Mouse (Mus musculus) retina, adult 2 months (tissue): Measurements from ENCODE around the gene Trib2.

ENCODE experiments used
- DNase-seq: peaks from one replicate; pipeline ENCODE4 v3.0.0-alpha.2; 2012; ENCODE audit warnings: low read depth, low spot score

The Trib2 gene

DNA sequence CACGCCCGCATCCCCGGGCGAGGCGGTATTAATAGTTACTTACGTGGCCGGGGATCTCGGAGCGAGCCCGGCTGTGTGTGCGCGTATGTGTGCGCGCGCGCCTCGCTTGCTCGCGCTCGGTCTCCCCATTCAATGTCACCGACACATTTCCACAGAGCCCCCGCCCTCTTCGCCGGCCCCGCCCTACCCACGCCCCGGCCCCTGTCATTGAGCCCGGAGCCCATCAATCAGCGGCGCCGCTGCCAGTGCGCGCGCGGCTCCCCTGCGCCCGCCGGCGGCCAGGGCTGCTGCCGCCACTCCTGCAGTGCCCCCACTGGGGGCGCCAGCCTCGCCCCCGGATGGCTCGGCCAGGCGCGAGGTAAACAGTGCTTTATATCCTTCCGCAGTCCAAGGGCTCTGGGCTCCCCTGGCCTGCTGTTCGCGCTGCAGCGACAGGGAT lies at the start of gene Trib2:
Gene Trib2 (minus strand): TSS at position 183 of the 439 bp plus-strand sequence.
- DNase-seq, result peak; percentile 91

DNA sequence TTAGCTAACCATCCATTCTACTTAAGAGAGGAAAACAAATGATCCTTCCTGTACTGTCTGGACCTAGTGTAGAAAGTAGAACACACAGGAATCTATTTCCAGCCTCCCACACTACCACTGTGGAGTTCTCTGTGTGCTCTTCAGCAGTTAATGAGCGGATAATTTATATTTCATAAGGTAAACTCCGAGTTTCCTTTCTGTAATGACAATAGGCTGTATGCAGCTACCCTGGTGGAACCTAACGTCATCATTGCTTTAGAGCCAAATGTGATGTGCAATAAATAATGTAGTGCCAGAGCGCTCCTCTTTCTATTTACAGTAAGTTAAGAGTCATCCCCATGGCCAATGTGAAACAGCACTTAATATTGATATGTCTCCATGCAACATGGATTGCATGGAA lies 41.3 kb upstream of the Trib2 start:
- DNase-seq, result no peak

GRCm38 (mm10) chr12:15855891-15856290 lies 39.2 kb upstream of the Trib2 start:
- DNase-seq, result no peak

DNA sequence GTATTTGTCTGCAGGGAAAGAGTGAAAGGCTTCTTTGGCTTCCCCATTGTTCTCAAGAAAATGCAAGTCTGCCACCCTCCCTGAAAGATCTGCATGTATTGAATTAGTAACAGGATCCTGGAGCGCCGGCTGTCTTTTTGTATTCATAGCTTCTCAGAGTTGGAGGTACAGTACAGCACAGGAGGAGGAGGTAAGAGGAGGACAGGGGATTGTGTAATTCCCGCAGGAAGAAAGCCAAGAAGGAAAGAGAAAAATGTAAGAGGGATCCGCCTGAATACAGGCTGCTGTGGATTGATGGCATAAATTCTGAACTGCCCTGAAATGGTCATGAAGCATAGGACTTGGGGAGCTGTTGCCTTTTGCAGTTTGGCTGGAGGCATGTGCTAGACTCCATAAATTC lies 36.1 kb upstream of the Trib2 start:
- no peak for DNase-seq

DNA sequence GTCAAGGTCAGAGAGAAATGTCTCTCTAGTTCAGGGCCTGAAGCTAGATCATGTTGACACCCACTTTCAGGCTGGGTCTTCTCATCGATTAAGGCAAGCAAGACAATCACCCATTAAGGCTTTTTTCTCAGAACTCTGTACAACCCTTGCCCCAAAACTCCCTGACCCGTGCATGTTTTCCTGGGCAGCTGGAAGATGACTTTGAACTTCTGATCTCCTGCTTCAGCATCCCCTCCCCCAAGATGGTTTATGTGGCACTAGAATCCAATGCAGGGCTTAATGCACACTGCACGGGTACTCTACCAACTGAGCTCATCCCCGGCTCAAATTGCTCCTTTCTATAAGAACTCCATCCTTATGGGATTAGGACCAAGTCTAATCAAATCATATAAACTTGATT lies 35.3 kb upstream of the Trib2 start:
- no peak for DNase-seq

- no peak for DNase-seq
Measured at GRCm38 (mm10) chr12:15850441-15850895, 33.7 kb upstream of the Trib2 start.

GRCm38 (mm10) chr12:15849861-15850294 lies 33.2 kb upstream of the Trib2 start:
- DNase-seq, result peak; percentile 32

- DNase-seq, result no peak
Measured at GRCm38 (mm10) chr12:15848391-15848790, 31.7 kb upstream of the Trib2 start.

- DNase-seq, result no peak
Measured at GRCm38 (mm10) chr12:15844701-15845100, 28.0 kb upstream of the Trib2 start.

DNA sequence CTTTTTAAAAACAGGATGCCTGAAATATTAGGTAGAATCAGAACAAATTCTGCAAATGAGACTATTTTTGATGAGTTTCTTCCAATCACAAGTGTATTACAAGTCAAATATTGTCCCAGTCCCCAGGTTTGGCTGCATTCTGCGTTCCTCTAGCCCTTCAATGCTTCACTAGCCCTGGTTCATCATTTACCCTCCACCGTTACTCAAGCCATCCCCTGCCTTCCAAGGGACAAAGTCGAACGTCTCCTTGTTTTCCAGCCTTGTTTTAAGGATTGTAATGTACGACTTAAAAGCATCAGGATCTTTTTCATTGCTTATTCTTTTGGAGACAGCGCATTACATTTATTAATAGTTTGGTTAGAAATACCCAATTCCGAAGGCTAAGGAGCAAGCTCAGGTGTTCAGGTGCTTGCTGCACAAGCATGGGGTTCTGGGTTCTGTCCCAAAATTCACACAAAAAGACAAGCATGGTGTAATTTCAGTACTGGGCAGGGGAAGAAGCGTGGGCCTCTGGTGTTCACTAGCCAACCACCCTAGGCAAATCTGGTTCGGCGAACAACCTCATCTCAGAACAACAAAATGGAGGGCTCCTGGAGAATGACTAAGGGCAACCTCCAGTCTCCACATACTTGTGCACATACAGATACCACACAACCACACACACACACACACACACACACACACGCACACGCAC lies 24.3 kb upstream of the Trib2 start:
- DNase-seq, result no peak

DNA sequence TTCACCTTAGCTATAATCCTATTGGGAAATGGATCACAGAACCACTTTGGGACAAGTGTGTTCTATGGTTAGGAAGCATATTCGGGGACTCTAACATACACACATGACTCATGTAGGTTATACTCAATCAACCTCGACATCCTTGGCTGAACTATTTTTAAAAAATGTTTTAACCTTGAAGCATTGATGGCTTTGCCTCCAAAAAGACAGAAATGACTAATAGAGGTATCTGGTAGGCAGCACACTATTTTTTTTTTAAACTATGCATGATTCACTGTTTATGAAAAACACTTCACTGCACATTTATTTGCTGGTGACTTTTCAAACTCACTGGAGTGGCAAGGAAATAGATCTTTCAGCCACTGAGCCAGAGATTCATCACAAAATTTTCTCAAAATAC lies 21.5 kb upstream of the Trib2 start:
- no peak for DNase-seq

GRCm38 (mm10) chr12:15837566-15837965 lies 20.8 kb upstream of the Trib2 start:
- no peak for DNase-seq

- no peak for DNase-seq
Measured at GRCm38 (mm10) chr12:15832674-15833052, 15.9 kb upstream of the Trib2 start.

GRCm38 (mm10) chr12:15831941-15832673 lies 15.4 kb upstream of the Trib2 start:
- no peak for DNase-seq

DNA sequence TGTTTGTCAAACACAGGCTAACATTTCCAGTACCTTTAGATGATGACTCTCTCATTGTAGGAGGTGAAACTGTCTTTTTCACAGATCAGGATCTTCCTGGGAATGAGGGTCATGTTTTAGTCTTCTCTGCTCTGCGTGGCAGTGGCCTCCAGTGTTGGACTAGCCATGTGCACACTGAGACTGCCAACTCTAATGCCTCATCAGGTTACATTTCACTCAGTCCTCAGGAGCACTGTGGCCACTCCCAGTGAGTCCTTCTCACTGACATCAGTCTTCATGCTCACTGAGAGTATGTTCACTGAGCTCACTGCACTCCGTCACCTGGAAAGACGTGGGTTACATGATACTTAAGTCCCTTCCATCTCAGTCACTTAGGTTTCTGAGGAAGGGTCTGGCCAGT lies 14.0 kb upstream of the Trib2 start:
- no peak for DNase-seq

DNA sequence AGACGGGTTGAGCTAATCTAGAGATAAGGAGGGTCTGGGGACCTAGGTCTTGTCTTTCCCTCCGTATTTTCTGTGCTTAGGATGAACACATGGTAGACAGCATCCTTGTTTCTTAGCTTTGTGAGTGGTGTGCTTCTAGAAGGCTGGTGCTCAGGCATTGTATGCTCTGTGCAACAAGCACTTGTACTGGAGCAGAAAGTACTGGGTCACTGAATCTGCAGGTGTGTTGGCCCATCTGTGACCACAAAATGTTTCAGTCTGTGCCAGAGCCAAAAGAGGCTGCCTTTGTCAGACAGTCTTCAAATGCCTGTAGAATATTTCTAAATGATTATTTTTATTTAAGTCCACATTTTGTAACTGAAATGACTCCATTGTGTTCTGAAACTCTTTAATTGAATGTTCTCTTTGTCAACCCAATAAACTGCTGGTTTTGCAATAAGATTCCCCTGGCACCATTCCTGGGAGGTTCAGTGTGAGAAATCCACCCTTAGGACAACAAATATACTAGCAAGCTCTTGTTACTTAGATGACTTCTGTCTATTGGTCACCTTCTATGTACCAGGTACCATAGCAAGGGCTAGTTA lies 12.2 kb upstream of the Trib2 start:
- DNase-seq, result no peak

DNA sequence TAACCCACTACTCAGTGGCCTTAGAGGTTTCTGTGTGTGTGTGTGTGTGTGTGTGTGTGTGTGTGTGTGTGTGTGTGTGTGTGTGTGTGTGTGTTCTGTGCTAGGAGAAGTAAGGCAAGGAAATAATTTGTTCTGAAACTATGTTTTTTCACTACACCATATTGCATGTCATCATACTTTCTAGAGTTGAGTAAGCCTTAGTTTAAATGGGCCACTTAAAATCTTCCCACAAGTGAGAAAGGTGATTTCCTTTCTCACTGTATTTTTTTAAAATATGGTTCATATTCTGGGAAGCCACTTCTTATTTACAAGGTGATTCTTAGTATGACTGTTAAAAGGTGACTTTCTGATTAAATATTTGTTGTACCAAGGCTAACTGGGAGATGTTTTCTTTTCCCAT lies 4.3 kb upstream of the Trib2 start:
- DNase-seq, result no peak

DNA sequence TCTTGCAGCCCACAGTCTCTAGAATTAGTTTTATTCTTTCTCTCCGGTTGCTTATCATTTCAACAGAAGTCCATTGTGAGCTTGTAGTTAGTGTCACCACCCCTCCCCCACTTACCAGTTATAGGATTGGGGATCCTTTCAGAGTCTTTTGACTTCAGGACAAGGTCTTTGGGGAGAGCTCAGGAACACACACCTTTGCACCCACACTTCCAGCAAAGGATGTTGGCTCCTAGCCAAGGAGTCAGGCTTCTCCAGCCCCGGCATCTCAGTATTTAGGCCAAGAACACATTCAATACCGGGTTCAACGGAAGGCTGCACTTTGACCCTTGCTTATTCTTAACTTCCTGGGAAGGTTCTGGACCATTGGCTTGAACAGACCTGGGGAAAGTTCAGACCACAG lies 643 bp upstream of the Trib2 start:
- DNase-seq, result no peak

- DNase-seq, result peak; percentile 64
Measured at GRCm38 (mm10) chr12:15816254-15816605, 492 bp downstream of the Trib2 start.

- DNase-seq, result peak; percentile 53
Measured at GRCm38 (mm10) chr12:15815576-15816253, 1.0 kb downstream of the Trib2 start.

- DNase-seq, result peak; percentile 42
Measured at GRCm38 (mm10) chr12:15815170-15815575, 1.5 kb downstream of the Trib2 start.
